Mouse (Mus musculus) embryo, embryonic 9.5 days (tissue): ENCODE data around the gene Esr1.

ENCODE experiments used
- DNase-seq: peaks from one replicate; pipeline ENCODE4 v3.0.0-alpha.2; 2017; ENCODE audit errors: extremely low spot score

The Esr1 gene

DNA sequence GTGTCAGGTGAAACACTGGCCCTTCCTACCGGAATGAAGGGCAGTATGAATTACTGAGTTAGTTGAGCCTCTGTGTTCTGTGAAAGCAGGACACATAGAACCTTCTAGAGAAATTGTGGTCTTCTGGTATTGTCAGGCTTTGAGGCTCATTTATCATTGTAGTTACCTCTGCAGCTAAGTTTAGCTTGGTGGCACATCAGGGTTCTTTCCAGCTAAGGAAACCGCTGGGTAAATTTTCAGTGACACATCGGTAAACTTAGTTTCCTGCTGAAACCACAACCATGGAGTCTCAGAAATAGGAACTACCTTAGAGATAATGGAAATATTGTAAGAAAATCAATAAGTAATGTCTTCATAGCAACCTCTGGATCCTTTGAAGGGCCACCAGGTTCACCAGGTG lies 366.0 kb downstream of the Esr1 start:
- DNase-seq = no peak

DNA sequence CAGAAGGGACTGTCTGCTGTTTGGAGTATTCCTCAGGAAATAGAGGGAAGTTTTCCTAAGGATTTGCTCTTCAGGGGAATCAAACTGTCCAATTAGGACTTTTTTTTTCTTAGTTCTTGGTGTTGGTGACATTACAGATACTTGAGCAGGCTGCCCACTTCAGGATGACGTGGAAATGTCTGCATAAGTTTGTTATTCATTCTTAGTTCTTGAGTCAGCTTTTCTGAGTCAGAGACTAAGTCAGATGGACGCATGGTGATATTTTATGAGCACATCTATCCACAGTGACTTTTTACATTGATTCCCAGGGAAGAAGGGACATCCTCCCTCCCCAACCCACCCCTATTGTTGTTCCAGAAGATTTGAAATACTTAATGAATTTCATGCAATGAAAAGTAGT lies 372.5 kb downstream of the Esr1 start:
- no peak for DNase-seq

DNA sequence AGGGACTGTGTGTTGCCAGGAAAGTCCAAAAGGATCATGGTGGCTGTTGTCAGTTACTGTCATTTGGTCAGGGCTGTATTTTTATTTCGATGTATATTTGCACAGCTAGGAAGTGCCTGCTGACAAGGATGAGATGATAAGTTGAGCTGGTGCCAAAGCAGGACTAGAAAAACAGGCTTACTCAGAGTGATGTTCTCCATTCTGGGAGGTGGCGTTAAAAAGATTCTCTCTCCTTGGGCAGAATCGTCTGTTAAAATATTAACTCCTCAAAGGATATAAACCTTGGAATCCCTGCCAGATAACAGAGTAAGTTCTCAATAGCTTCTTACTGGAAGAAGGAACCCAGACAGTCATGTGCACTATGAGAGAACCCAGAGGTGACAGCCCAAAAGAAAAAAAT lies 382.4 kb downstream of the Esr1 start:
- DNase-seq = no peak

DNA sequence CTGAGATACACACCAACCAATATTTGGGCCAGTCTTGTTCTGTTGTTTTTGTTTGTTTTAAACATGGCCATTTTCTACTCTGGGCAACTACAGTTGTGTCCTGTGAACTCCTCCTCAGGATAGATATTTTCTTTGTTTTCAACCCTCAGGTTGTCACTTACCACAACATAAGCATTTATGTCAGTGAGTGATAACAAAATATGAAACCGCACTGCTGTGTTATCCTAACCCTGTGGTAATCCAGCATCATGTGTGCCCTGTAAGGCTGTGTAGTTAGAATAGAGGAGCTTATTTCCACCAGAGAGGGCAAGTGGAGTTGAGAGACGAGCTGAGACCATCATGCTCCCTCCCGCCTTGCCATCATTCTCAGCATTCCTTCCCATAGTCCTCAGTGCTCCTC lies 385.2 kb downstream of the Esr1 start:
- DNase-seq = no peak

DNA sequence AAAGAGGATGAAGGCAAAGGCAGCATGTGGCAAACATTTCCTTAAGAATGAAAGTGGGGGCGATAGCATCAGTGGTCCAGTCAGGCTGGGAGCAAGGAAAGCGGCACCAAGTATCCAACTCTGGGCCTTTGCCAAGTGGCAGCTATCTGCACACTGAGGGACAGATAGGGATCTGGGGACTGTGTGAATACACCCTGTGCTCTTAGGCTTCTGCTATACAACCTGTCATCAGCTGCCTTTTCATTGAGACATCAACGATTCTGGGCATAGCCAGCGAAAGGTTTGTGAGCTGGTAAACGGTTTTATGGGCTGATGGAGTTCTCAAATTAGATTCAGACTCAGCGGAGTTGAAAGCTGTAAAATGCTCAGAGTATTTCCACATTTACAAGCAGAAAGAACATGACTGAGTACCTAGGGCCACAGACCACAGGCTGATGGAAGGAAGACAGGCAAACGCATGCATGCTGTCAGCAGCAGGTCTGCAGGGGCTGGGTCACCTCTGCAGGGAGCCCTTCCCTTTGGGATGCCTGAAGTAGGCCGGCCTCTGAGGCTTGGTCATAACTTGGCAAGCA lies 397.5 kb downstream of the Esr1 start:
- DNase-seq = no peak

DNA sequence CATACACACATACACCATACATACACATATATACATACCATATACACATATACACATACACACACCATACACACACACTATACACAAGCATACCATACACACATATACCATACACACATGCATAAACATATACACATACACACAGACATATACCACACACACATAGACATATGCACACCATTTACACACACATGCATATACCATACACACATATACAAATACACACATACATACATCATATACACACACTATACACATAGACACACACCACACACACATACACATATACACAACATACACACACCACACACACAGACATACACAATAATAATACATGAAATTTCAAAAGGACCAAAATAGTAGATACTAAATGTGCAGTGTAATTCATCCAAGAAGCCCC lies 400.6 kb downstream of the Esr1 start:
- no peak for DNase-seq

DNA sequence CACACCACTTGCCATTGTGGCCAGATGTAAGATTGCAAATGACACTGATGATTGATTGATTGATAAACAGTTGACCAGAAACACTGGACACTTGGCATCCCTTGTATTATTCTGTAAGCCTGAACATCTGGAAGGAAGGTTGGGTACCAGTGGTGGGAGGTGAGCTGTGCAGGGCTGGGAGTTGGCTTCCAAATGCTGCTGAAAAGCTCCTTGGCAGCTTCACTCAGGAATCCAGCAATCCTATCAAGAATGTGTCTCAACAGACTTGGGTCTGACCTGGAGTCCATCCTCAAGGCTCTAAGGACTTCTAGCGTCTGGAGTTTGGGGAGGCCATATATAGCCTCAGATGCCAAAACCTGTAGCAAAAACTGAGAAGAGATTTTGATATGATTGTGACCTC lies 403.6 kb downstream of the Esr1 start:
- DNase-seq = no peak

DNA sequence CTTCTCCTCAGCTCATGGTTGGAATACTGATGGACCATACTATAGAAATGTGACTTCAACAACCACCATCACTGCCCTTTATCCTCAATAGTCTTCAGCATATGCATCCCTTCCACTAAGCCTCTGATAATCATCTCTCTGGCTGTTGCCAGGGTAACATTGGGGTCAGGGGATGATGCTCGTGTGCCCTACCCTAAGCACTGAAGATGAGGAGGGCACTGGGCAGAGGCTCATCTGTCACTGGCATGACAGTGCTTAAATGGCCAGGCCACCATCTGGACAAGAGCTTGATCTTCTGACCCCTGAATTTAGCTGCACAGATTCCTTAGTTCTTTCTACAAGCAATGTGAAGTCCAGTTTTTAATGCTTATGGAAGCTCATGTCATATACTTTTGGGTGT lies 405.8 kb downstream of the Esr1 start:
- DNase-seq = no peak

DNA sequence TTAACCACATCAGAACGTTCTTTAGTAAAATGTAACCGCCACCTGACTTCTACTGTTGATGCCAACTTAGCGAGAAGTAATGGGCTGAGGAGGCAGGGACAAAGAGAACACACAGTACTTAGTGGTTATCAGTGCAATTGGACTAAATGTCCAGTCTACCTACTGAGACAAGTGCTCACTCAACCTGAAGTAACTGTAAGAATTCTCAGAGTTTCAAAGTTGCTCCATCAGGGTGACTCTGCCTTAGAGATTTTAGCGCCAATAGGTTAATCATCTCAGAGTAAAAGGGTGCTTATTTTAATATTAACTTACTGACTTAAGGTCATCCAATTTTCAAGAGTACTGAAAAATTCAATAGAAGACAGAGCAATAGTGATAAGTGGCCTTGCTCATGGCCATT lies 414.5 kb downstream of the Esr1 start:
- no peak for DNase-seq

DNA sequence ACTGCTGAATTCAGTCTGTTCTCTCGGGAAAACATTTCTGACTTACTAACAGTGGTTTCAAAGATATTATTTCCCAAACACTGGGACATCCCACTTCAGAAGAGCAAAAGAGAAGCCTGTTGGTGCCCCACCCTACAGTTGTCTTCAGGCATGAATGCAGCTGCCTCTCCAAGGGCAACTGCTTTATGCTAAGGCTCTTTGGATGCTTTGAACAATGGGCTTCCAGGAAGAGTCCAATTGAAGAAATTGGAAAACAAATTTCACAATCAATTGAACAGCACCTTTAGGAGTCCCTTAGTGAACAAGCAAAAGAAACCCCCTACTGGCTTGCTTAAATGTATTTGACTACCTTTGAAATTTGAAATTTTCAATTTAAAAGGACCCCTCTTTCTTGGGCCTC lies 415.8 kb downstream of the Esr1 start:
- DNase-seq = no peak

DNA sequence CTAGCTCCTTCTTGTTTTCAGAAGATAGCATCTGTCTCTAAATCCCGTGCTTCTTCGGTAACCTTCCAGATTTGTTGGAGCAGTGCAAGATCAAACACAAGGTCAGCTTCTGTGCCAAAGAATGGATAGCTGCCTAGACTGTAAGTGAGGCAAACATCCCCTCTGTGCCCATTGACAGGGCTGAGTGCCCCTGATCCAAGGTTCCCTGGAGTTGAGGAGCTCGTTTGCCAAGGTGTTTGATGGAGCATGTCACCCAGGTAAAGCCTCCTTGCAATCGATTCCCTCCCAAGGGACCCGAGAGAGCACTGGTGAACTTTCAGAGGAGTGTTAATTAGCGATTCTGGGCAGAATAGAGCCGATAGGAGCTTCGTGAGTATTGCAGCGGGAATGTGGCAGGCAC lies 416.9 kb downstream of the Esr1 start:
- no peak for DNase-seq

DNA sequence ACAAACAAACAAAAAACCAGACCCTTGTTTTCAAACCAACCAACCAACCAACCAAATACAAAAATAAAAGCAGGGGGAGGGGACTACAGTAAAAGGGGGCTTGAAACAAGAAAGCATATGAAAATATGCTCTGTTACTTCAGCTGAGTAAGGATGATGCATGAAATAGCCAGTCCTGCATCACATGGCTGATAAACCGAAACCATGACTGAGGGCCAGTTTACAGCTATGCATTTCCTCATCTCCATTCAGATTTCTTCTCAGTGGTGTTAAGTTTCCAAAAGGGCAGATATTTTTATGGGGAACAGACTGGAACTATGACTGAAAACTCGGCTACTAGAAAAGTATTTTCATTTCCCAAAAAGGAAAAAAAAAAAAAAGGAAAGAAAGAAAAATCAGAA lies 417.8 kb downstream of the Esr1 start:
- DNase-seq = no peak

DNA sequence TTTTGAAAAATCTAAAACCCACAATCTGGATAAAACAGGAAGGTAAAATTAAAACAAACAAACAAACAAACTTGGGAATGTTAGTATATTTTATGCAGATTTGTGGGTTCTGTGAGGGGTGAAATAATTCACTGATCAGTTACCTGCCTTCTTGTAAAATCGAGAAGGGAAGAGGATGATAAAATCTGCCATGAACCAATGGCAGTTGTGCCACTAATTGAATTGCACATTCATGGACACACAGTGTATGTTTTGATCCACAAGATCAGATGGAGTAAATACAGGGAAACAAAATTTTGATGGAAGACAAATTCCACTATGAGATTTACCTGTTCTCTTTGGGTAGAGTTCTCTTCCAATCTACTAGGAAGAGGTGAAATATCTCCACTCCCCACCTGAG lies 418.5 kb downstream of the Esr1 start:
- no peak for DNase-seq

DNA sequence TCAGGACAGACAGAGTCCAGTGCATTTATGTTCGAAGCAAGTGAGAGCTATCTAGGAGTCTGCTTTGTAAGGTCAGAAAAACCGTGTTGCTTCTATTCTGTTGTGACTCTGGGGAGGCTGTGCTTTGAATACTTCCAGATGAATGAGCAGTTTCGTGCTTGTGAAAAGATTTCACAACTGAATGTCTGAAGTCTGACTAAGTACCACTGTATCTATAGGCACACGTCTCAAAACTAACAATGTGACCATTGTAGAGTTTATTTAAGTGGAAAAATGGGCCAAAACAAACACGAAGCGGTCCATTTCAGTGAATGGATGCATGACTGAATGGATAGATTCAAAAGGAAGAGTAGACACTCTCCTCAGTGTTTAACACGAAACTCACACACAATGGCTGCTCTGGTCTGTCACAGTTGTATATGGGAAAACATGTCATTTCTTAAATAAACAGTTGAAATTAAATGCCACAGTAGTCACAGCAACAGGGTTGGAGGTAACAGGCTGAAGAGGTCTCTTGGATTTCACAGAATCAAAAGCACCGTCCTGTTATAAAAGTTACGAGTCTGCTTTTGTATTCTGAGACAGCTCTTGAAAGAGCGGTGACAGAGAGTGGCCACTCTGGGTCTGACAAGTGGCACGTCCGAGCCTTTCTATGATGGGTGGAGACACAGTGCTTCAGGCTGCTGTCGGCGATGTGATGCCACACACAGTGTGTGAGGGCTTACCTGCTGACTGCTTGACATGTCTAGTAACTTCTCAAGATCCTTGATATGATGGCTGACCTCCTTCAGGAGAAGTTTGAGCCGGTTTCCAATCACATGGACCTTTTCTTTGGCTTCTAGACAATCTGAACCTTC lies 421.0 kb downstream of the Esr1 start:
- no peak for DNase-seq

DNA sequence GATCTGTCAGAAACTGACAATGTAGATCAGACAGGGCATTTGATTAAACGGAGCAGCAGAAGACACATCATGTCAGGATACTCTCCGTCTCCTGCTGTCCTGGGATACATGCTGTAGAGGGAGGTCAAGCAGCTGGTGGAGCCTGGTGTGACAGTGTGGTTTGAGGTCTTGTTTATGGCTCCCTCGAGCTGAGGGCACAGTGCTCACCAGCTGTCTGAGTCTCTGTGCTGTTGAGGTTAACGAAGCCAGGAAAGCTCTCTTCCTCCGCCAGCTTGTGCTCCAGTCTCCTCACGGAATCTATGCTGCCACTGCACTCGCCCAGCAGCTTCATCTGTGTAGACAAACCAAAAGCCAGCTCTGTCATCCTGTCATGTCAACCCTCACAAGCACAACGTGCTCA lies 429.9 kb downstream of the Esr1 start:
- DNase-seq = no peak

DNA sequence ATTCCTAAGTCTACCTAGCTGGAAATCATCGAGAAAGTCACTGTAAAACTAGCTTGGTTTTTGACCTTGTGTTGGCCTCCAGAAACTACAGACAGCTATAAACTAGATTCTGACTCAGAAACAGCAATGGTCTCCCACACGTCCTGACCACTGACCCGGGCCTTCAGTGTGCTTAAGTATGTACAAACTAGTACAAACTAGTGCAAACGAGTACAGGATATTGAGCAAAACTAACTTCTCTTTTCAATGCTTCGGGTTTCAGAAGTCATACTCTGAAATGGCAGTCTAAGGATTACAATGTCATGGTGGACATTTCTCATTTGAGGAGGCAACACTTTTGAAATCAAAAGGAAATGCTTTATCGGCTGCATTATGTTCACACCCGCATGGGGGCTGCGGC lies 433.1 kb downstream of the Esr1 start:
- DNase-seq = no peak

DNA sequence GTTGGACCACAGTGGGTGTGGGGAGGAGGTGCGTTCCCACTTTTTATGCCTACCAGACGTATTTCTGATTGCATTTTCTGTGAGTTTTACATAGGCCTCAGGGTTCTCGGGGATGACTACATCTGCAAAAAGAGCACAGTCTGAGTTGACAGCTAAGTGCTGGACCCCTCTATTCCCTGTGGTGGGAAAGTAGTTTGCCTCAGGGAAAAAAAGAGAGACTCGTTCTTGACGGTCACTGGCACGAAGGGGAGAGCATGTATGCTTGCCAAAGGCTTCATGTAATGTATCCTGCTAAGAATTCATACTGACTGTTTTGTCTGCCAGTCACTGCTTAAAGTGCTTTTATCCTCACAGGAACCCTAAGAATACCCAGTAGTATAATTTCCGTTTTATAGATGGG lies 433.8 kb downstream of the Esr1 start:
- no peak for DNase-seq

DNA sequence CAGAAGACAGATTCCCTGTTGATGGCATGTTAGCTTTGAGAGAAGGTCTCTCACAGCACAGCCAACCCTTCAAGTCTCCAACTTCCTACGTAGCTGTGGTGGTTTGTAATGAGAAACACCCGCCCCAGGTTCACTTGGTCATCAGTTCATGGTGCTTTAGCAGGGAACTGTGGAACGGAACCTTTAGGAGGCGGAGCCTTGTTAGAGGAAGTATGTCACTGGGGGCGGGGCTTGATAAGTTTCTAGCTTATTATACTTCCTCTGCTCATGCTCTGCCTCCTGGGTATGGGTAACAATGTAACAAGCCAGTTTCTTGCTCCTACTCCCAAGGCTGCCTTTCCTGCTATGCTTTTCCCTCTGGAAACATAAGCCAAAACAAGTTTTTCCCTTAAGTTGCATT lies 434.3 kb downstream of the Esr1 start:
- DNase-seq = no peak
